Mouse (Mus musculus) fat pad, adult 2 months (tissue): ENCODE data around the gene Wdr61.

Source experiments
- DNase-seq: peaks from one replicate; pipeline ENCODE4 v3.0.0-alpha.2; 2011; ENCODE audit warnings: low read depth, low spot score; ENCODE audit errors: extremely low read depth

Gene Wdr61

GRCm38 (mm10) chr9:54683814-54684605, 50.3 kb downstream of the Wdr61 start:
- peak; percentile 81 for DNase-seq

GRCm38 (mm10) chr9:54682846-54683245, 51.5 kb downstream of the Wdr61 start:
- DNase-seq = no peak

- DNase-seq = no peak
These were observed 57.8 kb downstream of the Wdr61 start for GRCm38 (mm10) chr9:54676531-54676986.

- no peak for DNase-seq
These were observed 60.4 kb downstream of the Wdr61 start for GRCm38 (mm10) chr9:54673887-54674286.

- DNase-seq = no peak
These were observed 62.4 kb downstream of the Wdr61 start for GRCm38 (mm10) chr9:54671962-54672361.

- no peak for DNase-seq
These were observed 65.9 kb downstream of the Wdr61 start for GRCm38 (mm10) chr9:54668455-54668854.

GRCm38 (mm10) chr9:54666116-54666515, 68.2 kb downstream of the Wdr61 start:
- DNase-seq = no peak
